Mouse (Mus musculus) midbrain, embryonic 10.5 days (tissue): Measurements from ENCODE around the gene Dner. TPM values are rescaled to one million over a fixed set of nuclear protein-coding genes. Genes with fewer than 3 reads are reported as not detected.

Source experiments
- DNase-seq: peaks from one replicate; pipeline ENCODE4 v3.0.0-alpha.2; 2017; ENCODE audit warnings: low spot score
- H3K27ac ChIP-seq: fragments of 300-500 bp; sonication (generic); replicated peaks from 2 replicates; pipeline ENCODE4 v1.5.1; 2016; ENCODE audit warnings: mild to moderate bottlenecking
- H3K27me3 ChIP-seq: fragments of 300-500 bp; sonication (generic); 2 replicates; pipeline ENCODE4 v1.6.1; 2016; ENCODE audit warnings: low read depth, mild to moderate bottlenecking; ENCODE audit not compliant: poor library complexity, severe bottlenecking
- H3K36me3 ChIP-seq: fragments of 300-500 bp; sonication (generic); 2 replicates; pipeline ENCODE4 v1.6.1; 2016; ENCODE audit warnings: mild to moderate bottlenecking, moderate library complexity
- H3K4me1 ChIP-seq: fragments of 300-500 bp; sonication (generic); 2 replicates; pipeline ENCODE4 v1.6.1; 2016
- H3K4me3 ChIP-seq: fragments of 300-500 bp; sonication (generic); 2 replicates; pipeline ENCODE4 v1.5.1; 2016; ENCODE audit warnings: mild to moderate bottlenecking, moderate library complexity
- H3K9me3 ChIP-seq: fragments of 300-500 bp; sonication (generic); replicated peaks from 2 replicates; pipeline ENCODE4 v1.6.1; 2016; ENCODE audit warnings: mild to moderate bottlenecking
- WGBS: fragments of 180-500 bp; shearing (Covaris S2); methylation state at CpG from one replicate; pipeline ENCODE4 v1.1.7; 2016; 5-methylcytosine and 5-hydroxymethylcytosine counted together
- polyA plus RNA-seq: library from polyadenylated mRNA; unstranded; fragments of >200 nt; fragmentation: Nextera tagmentation; extraction: Ambion mirVana; gene quantifications from 2 replicates; pipeline ENCODE4 v1.2.1, GENCODE M21; 2016

Dner gene
- polyA plus RNA-seq, 1 experiment from 2014 or later, result 10.6 TPM

- WGBS, result 97% methylated on average over 1 of the region's 1 CpGs
- Histone ChIP-seq H3K4me3 (no peak overlapping the region), H3K36me3 (no peaks in the 10 kb centered on the region), H3K9me3 (no peaks in the 10 kb centered on the region), H3K27me3 (no peaks in the 10 kb centered on the region), H3K27ac (no peak overlapping the region), H3K4me1 (peaks cover 18% of the 10 kb centered on the region)
- no peak for DNase-seq
Measured at GRCm38 (mm10) chr1:84421845-84422244, 274.2 kb downstream of the Dner start.

- Histone ChIP-seq H3K27ac (no peak overlapping the region), H3K4me1 (peaks cover 18% of the 10 kb centered on the region), H3K27me3 (no peaks in the 10 kb centered on the region), H3K4me3 (no peak overlapping the region), H3K9me3 (no peaks in the 10 kb centered on the region), H3K36me3 (no peaks in the 10 kb centered on the region)
- 75% methylated on average over 2 of the region's 2 CpGs for WGBS
- no peak for DNase-seq
Measured at GRCm38 (mm10) chr1:84419416-84419815, 276.6 kb downstream of the Dner start.

DNA sequence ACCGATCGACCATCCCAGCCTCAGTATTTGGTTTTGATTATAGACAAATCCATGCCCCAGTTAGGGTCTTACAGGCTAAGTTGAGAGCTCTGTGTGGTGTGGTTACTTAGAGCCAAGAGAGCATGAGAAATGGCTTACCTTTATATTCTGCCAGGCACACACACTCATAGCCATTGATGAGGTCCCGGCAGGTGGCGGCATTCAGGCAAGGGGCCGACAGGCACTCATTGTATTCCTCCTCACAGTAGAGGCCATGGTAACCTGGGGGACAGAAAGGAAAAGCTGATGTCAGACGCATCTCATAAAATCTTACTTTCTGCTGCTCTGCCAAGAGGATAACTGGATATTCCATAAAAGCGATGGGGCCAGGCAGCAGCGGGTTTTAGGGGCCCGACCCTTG, 277.5 kb downstream of the Dner start:
- Histone ChIP-seq H3K27ac (no peak overlapping the region), H3K4me3 (no peak overlapping the region), H3K4me1 (peaks cover 18% of the 10 kb centered on the region), H3K36me3 (no peaks in the 10 kb centered on the region), H3K9me3 (no peaks in the 10 kb centered on the region), H3K27me3 (no peaks in the 10 kb centered on the region)
- no peak for DNase-seq
- WGBS, result 61% methylated on average over 9 of the region's 9 CpGs

DNA sequence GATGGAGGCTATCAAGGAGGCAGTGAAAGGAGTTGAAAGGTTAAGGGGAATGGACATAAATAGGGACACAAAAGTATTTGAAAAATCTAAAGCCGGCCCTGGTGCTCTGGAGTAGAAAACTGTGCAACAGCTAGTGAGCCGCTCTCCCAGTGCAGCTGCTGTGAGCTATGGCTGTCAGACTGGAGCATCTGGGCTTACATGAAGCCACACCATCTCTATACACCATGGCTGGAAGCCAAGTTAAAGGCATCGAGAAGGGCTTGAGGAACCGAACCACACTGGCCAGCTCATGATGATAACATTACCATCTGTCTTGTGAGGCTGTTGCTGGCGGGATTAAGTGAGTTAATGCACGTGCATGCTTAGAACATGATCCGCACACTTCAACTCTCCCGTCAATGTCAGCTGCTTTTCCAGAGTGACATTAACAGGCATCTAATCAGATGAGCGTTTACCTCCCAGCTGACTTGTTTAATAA, 278.2 kb downstream of the Dner start:
- 78% methylated on average over 9 of the region's 9 CpGs for WGBS
- Histone ChIP-seq H3K27me3 (no peaks in the 10 kb centered on the region), H3K9me3 (no peaks in the 10 kb centered on the region), H3K36me3 (no peaks in the 10 kb centered on the region), H3K27ac (no peak overlapping the region), H3K4me1 (peaks cover 18% of the 10 kb centered on the region), H3K4me3 (no peak overlapping the region)
- no peak for DNase-seq

DNA sequence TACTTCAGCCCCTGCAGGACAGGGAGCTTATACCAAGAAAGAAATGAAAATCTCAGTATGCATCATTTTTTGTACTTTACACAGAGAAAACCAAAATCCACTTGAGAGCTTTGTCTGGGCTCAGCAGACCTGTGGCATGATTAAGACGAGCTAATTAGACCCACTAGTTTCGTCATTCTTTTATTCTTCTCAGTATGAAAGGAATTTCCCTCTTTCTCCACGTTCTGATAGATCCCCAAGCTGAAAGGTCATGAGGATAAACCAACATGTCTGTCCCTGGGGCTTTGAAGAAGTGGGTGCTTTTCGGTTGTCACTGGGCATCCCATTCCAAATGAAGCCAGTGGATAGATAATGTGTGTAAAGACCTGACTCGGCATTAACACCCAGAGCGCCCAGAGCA, 278.7 kb downstream of the Dner start:
- Histone ChIP-seq H3K36me3 (no peaks in the 10 kb centered on the region), H3K27ac (no peak overlapping the region), H3K4me3 (no peak overlapping the region), H3K9me3 (no peaks in the 10 kb centered on the region), H3K27me3 (no peaks in the 10 kb centered on the region), H3K4me1 (peaks cover 18% of the 10 kb centered on the region)
- no peak for DNase-seq
- whole genome bisulfite sequencing, result 43% methylated on average over 6 of the region's 6 CpGs

DNA sequence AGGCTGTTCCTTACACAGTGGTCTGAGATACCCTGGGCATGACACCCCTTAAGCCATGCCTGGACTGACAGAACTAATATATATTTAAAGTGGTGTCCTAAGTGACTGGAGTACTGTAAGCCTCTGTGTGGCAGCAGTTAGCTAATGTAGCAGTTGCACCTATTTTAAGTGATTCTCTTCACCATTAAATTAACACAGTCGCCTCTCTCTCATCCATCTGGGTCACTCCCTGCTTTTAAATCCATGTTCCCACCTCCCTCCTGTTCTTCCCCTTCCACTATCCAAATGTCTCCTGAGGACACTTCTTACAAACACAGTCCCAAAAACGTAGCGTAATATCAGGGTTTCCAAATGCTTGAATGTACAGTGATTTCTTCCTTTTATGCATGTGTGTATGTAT, 281.6 kb downstream of the Dner start:
- Histone ChIP-seq H3K27me3 (no peaks in the 10 kb centered on the region), H3K4me1 (peaks cover 18% of the 10 kb centered on the region), H3K36me3 (no peaks in the 10 kb centered on the region), H3K27ac (no peak overlapping the region), H3K9me3 (no peaks in the 10 kb centered on the region), H3K4me3 (no peak overlapping the region)
- 93% methylated on average over 3 of the region's 3 CpGs for WGBS
- no peak for DNase-seq

GRCm38 (mm10) chr1:84409514-84409913, 286.5 kb downstream of the Dner start:
- H3K4me1 ChIP-seq, result peaks cover 5% of the 10 kb centered on the region
- H3K9me3 ChIP-seq, result no peaks in the 10 kb centered on the region
- WGBS, result 86% methylated on average over 2 of the region's 2 CpGs
- no peak overlapping the region for H3K4me3 ChIP-seq
- H3K27ac ChIP-seq, result no peak overlapping the region
- no peaks in the 10 kb centered on the region for H3K36me3 ChIP-seq
- H3K27me3 ChIP-seq, result no peaks in the 10 kb centered on the region
- no peak for DNase-seq

DNA sequence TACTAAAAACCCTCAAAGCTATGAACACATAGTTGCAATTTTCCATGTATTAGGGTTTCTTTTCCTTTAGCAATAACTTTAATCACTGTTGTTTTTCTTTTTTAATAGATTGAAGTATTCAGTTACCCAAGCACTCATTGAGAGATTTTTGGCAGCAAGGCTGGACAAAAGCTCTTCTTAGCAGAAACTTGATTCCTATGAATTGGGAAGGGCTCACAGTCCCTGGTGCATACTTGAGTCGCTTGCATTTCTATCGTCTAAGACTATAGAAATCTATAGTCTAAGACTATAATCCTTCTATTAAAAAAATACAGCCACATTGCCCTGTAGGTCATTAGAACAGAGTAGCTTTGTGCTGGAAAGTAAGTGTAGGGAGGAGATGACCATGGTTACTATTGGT, 287.1 kb downstream of the Dner start:
- peaks cover 5% of the 10 kb centered on the region for H3K4me1 ChIP-seq
- H3K27ac ChIP-seq, result no peak overlapping the region
- no peak for DNase-seq
- H3K9me3 ChIP-seq, result no peaks in the 10 kb centered on the region
- 79% methylated on average over 2 of the region's 2 CpGs for WGBS
- H3K36me3 ChIP-seq, result no peaks in the 10 kb centered on the region
- H3K4me3 ChIP-seq, result no peak overlapping the region
- H3K27me3 ChIP-seq, result no peaks in the 10 kb centered on the region

DNA sequence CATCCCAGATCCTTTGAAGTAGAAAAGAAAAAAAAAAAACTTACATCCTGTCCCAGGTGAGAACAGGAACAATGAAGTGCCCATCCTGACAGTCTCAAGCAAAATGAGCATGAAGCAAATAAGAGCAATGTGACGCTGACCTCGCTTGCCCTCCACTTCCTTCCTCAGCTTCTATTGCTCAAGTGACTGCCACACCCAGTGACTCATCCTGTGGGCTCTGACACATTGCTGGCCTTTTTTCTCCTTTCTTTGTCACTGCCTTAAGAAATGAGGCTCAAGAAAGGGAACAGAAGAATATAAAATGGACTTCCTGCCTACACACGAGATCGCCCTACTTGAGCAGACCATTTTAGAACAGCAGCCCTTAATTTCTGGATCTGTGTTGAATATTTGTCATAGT, 289.1 kb downstream of the Dner start:
- no peaks in the 10 kb centered on the region for H3K27me3 ChIP-seq
- no peaks in the 10 kb centered on the region for H3K9me3 ChIP-seq
- H3K27ac ChIP-seq, result no peak overlapping the region
- no peak overlapping the region for H3K4me3 ChIP-seq
- peaks cover 5% of the 10 kb centered on the region for H3K4me1 ChIP-seq
- DNase-seq, result no peak
- 80% methylated on average over 4 of the region's 4 CpGs for WGBS
- H3K36me3 ChIP-seq, result no peaks in the 10 kb centered on the region

DNA sequence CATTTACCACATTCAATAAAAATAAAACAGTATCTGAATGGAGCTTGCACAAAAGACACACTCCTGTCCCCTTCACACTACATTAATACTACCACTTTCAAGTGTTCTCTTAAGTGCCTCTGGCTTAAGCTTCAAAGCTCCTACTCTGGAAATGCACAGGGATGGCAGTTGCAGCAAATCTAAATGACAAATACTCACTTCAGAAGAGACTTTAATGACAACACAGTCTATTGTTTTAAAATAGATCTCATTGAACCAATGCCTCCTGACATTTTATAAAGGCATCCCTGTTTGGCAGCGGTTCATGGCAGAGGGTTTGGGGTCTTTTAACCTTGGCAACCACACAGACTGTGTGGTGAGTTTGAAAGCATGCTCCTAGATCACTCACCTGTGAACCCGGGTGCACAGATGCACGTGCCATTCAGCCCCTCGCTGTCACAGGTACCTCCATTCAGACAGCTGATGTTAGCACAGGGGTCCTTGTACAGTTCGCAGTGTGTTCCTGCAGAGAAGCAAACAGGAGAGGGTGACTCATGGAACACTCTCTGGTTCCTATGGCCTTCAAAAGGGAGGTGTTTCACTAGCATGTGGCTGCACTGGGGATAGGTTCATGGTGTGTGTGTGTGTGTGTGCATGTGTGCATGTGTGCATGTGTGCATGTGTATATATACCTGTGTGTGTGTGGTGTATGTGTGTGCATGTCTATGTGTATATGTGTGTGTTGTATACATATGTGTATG, 290.3 kb downstream of the Dner start:
- DNase-seq, result no peak
- whole genome bisulfite sequencing, result 88% methylated on average over 5 of the region's 5 CpGs
- Histone ChIP-seq H3K9me3 (no peaks in the 10 kb centered on the region), H3K4me3 (no peak overlapping the region), H3K27ac (no peak overlapping the region), H3K4me1 (peaks cover 5% of the 10 kb centered on the region), H3K27me3 (no peaks in the 10 kb centered on the region), H3K36me3 (no peaks in the 10 kb centered on the region)

- 47% methylated on average over 12 of the region's 12 CpGs for WGBS
- H3K36me3 ChIP-seq, result no peaks in the 10 kb centered on the region
- DNase-seq, result no peak
- H3K27ac ChIP-seq, result peak overlapping the region; percentile 49; the same call in 1 of the 2 replicates
- H3K27me3 ChIP-seq, result no peaks in the 10 kb centered on the region
- H3K9me3 ChIP-seq, result no peaks in the 10 kb centered on the region
- no peak overlapping the region for H3K4me3 ChIP-seq
- peaks cover 5% of the 10 kb centered on the region for H3K4me1 ChIP-seq
Measured at GRCm38 (mm10) chr1:84404880-84405279, 291.1 kb downstream of the Dner start.

GRCm38 (mm10) chr1:84402154-84402553, 293.9 kb downstream of the Dner start:
- no peaks in the 10 kb centered on the region for H3K36me3 ChIP-seq
- H3K4me1 ChIP-seq, result peaks cover 5% of the 10 kb centered on the region
- WGBS, result 82% methylated on average over 1 of the region's 1 CpGs
- DNase-seq, result no peak
- H3K27ac ChIP-seq, result no peak overlapping the region
- no peaks in the 10 kb centered on the region for H3K27me3 ChIP-seq
- H3K9me3 ChIP-seq, result no peaks in the 10 kb centered on the region
- H3K4me3 ChIP-seq, result no peak overlapping the region

DNA sequence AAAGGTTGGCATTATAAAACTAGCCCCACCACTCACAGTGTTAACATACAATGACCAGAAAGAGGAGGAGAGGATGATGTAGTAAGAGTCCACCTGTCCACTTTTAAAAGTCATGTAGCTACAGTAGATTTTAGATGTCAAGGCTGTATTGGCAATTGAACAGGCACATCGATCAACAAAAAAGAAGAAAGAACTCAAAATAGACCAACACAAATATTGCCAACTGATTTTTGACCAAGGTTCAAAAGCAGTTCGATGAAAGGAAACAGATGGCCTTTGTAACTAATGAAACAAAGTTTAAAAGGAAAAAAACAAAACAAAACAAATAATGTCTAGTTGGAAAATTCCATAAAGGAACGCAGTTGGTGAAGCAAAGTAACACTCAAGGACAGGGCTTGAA, 296.4 kb downstream of the Dner start:
- Histone ChIP-seq H3K36me3 (no peaks in the 10 kb centered on the region), H3K4me1 (peaks cover under 1% of the 10 kb centered on the region; the same call in 1 of the 2 replicates), H3K27me3 (no peaks in the 10 kb centered on the region), H3K4me3 (no peak overlapping the region), H3K27ac (no peak overlapping the region), H3K9me3 (no peaks in the 10 kb centered on the region)
- DNase-seq, result no peak
- WGBS, result 90% methylated on average over 3 of the region's 3 CpGs
